Mouse (Mus musculus): ENCODE data around the gene P4hb. TPM values are rescaled to one million over a fixed set of nuclear protein-coding genes. Genes with fewer than 3 reads are reported as not detected.

The P4hb gene
- total RNA-seq (2023), result 147 to 174 TPM (median 161 TPM) in 4 replicates

DNA sequence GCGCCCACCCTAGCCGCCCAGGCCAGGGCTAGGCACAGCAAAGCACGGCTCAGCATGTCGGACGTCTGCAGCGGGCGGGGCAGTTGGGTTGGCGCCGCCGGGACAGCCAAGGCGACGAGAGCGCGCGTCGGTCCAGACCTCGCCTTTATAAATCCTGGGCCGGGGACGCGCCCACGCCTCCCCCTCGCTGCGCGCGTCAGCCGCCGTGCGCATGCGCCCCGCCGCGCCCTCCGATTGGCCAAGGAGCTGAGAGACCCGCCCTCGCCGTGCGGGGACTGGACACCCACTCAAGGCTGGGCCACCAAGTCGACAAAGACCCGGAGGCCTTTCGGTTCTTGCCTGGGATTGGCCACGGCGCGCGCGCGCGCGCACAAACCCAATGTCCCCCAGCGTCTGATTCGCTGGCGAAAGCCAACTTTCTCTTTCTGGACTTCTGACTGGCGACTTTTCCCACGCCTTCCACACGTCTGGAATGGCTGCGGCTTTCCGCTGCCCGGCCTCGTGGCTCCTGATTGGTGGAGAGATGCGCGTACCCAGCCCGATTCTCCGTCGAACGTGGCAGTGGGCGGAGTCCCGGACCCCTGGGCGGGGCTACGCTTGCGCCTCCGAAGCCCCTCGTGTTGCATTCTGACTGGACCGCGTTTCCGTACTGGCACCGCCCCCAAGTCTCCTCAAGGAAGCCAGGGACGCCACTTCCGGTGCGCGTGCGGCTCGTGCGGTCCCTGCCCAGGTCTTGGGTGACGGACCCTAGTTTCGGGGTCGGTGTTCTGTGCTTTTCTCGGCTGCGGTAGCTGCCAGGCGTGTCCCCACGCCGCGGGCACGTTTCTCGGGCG, at the start of gene P4hb:
TSS of gene P4hb (minus strand) at position 502 of the 833 bp plus-strand sequence.

DNA sequence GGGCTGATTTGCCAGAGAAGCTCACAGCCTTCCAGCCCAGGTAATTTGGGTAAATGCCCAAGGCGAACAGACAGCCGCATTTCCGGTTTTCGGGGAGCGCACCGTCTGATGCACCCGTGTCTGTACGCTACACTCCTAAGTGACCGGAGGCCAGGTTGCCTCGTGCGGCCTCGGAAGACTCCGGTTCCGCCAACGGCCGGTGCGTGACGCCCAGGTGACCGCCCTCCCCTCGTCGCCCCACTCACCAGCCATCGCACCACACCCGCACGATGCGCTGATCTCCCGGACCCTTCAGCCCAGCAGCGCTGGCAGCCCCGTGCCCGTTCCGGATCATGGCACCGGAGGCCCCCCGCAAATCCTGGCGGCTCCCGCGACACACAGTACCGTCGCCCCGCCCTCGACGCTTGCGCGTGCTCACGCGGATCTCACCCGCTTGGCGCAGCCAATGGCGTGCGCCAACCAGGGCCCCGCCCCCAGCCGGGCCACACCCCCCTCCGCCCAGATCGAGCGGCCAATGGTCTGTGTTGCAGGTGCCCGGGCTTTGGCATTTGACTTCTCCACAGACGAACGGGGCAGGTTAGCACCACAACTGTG, 44.6 kb upstream of the P4hb start, which contains the start of gene Pcyt2:
TSS of gene Pcyt2 (minus strand) at position 418 of the 594 bp plus-strand sequence.

DNA sequence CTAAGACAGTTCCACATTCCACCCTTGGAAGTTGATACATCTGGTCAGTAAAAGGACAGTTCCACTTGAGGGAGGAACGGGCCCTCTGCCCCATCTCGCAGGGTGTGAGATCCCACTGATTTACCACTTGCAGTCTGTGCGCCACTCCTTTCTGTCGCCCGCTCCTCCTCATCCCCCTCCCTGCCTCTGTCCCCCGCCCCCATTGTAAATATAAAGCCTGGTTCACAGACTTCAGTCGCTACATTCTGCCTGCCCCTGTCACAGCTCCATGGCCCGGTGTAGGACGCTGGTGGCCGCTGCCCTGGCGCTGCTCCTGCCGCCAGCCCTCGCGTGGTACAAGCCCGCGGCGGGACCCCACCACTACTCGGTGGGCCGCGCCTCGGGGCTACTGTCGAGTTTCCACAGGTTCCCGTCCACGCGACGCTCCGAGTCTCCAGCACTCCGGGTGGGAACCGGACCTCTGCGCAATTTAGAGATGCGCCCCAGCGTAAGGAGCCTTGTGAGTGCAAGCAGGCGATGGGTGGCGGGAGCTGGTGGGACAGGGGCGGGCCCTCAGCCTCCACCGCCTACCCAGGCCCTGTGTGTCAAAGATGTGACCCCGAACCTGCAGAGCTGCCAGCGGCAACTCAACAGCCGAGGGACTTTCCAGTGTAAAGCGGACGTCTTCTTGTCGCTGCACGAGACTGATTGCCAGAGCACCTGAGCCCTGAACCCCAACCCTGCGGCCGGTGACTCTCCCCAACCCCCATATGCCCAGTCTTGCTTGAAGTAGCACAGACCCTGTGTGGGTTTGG, 35.4 kb upstream of the P4hb start, which contains the start of gene Npb:
TSS of gene Npb (plus strand) at position 237 of the 794 bp plus-strand sequence.

DNA sequence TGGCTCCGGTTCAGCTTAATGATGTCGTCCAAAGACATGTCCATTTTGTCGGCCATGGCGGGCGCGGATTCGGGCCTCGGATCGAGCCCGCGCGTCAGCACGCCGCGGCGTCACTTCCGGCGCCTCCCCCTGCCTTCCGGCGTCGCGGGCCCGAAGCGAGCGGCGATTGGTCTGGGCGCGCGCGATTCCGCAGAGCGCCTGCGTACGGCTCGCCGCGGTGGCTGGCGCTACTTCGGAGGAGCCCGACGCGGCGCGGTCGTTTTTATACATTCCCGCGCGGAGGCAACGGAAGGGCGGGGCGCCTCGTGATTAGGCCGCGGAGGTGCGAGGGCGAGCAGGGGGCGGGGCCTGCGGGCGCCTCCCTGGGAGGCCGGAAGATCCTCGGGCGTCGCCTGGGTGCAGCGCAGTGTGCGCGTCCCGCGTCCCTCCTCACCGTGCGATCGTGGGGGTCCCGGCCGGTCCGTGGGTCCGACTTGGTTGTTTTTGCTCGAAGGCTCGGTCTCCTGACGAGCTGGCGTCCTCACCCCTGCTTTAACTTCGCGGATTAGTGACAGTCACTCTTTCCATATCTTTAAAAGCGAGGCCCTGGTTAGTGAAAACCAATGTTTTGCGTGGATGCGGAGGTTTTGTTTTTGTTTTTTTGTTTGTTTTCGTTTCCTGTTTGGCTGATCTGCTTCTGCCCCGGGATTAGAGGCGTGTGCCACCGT, 25.4 kb upstream of the P4hb start, which contains the start of the genes Alyref and Anapc11:
TSS of gene Alyref (minus strand) at position 83 of the 707 bp plus-strand sequence.
TSS of gene Anapc11 (plus strand) at position 139 of the 707 bp plus-strand sequence.

DNA sequence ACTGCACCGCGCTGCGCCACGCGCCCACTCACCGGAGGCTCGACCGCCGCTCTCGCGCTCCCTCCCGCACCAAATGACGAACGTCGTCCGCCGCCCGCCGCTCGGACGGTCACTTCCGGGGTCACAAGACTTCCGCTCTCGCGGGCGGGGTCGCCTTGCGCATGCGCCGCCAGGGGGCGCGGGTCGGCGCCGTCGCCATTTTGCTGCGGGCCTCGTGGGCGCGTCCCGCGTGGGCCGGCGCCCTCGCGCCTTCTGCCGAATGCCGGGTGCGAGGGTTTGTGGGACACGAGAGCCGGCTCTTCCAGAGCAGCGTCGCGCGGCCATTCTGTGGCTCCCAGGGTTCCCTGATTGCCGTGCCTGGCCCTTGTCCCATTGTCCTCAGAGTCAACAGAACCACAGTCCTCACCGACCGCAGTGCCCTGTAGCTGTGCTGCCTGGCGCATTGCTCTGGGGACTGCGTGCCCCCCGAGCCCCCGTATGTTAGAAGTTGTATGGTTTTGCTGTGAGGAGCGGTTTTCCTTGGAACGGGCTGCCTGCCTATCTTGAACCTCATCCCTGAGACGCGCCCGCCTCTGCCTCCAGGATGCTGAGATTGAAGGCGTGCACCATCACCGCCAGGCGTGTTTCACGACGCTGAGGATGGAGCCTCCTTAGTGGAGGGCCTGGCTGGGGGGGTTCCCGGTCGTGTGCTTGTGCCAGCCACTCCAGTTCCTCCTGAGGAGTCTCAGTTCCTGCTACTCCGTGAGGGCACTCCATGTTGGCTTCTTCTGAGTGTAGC, 8.6 kb upstream of the P4hb start, which contains the start of gene Arhgdia:
TSS of gene Arhgdia (minus strand) at position 135 of the 778 bp plus-strand sequence.

DNA sequence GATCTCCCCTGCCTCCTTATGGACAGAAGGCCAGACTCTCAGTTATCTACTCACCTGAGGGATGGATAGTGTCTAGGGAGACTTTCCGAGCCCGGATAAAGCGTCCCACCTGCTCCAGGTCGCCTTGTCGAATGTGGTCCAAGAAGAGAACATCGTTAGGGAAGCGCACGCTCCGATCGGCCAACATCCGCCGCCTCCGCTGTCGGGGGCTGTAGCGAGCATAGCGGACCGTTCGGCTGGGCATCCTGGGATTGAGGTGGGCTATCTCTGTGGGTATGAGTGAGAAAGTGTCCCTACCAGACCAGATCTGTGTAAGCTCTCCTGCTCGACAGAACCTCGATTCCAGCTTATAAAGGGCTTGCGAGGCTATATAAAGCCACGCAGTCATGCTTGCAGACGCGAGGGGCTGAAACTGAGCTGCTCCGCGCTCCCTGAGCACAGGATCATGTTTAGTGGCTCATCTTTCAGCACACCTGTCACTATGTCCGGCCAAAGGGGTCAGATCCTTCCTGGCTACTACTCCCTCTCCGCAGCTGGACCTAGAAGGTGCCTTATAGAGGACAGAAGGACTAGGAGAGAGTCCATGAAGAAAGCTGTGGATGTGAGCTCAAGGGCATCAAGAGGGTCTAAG, 22.1 kb downstream of the P4hb start, which contains the start of gene Ppp1r27:
TSS of gene Ppp1r27 (minus strand) at position 323 of the 631 bp plus-strand sequence.

DNA sequence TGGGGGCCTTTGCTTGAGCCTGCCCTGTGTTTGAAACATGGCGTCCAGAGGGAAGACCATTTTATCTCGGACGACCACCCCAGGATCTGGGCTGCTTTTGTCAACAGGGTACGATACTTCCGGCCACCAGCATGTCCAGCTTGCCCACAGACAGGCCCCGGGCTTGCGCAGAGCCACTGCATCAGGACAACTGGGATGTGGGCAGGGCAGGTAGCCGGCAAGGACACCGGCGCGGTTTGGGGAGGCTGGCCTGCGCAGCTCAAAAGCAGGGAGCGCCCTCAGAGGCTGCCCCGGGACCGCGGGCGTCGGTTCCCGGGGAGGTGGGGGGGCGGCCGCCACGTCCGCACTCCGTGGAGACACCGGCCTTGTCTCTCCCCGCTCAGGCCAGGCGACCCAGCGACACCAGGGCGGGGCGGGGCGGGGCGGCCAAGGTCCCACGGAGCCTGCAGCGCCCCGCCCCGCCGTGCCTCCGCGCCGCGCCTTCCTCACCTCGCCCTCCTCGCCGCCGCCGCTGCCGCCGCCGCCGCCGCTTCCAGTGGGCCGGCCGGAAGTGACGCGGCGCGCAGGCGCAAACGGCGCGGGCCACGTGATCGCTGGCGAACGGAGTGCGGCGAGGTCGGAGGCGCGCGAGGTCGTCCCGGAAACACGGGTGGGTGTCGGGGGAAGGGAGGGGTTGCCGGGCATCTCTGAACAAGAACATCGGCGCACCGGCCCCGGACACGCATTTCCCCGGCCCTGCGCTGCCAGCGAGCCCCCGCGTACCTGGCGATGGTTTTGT, 23.7 kb downstream of the P4hb start, which contains the start of gene Mcrip1:
TSS of gene Mcrip1 (minus strand) at position 560 of the 778 bp plus-strand sequence.

DNA sequence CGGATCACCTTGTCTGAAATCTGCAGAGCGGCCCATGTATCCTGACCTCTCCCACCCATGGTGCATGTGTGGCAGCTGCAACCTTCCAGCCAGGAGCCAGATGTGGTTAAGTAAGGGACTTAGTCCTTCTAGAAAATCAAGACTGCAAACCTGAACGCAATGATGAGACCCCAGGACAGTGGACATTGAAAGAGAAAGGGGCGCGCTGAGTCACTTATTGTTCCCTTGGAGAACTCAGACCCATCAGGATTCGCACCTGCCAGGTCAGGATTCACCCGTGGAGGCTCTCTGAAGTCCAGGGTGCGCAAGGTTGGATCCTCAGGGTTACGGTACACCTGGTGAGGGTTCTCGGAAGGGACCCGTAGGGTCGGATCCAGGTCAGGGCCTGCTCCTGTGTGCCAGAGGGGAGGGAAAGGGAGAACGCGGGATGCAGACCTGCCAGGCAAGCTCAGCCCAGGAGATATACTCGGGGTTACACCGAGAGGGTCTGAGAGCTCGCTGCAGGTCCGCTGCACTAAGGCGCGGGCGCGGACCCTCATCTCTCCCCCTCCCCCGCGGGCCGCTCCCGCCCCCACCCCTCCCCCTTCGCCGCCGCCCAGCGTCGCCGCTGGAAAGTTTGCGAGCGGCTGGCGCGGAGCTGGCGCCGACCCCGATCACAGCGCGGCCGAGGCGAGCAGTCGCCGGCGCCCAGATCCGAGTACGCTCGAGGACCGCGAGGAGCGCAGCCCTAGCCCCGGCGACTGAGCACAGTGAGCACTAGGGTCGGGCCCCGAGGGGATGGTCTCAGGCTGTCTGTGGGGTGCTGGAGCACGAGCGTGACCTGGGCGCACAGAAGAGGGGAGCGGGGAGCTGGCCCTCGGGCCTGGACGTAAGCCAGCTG, 42.7 kb downstream of the P4hb start, which contains the start of gene Gcgr:
TSS of gene Gcgr (plus strand) at position 615 of the 880 bp plus-strand sequence.

Other genes with a start within 250 kb of the P4hb start
- 1,282 to 1,325 TPM (median 1,304 TPM) in 4 replicates for gene Actg1, start 224.7 kb downstream of the P4hb start, total RNA-seq (2023)
- not detected in 4 replicates for gene Fscn2, start 211.7 kb downstream of the P4hb start, total RNA-seq (2023)
- 16.9 to 32.5 TPM (median 24.3 TPM) in 4 replicates for gene Faap100, start 194.5 kb downstream of the P4hb start, total RNA-seq (2023)
- 65.3 to 69.1 TPM (median 67.1 TPM) in 4 replicates for gene Nploc4, start 135.5 kb downstream of the P4hb start, total RNA-seq (2023)
- gene Tspan10, start 130.6 kb downstream of the P4hb start, total RNA-seq (2023), result 0.69 to 24.1 TPM in 2 of 4 replicates, not detected in the others
- gene Pde6g, start 119.8 kb downstream of the P4hb start, total RNA-seq (2023), result 0.88 TPM in 1 of 4 replicates, not detected in the others
- 4.3 to 7.5 TPM (median 4.8 TPM) in 4 replicates for gene Oxld1, start 115.2 kb downstream of the P4hb start, total RNA-seq (2023)
- 28.8 to 40.2 TPM (median 32.1 TPM) in 4 replicates for gene Ccdc137, start 115.1 kb downstream of the P4hb start, total RNA-seq (2023)
- gene Arl16, start 105.6 kb downstream of the P4hb start, total RNA-seq (2023), result 4.9 to 14.4 TPM (median 11.7 TPM) in 4 replicates
- gene Mrpl12, start 88.6 kb downstream of the P4hb start, total RNA-seq (2023), result 31.5 to 40.7 TPM (median 34.0 TPM) in 4 replicates
- gene Slc25a10, start 81.4 kb downstream of the P4hb start, total RNA-seq (2023), result 12.3 to 14.2 TPM (median 13.2 TPM) in 4 replicates
- not detected in 4 replicates for gene Gcgr, start 42.6 kb downstream of the P4hb start, total RNA-seq (2023)
- 38.2 to 45.1 TPM (median 40.3 TPM) in 4 replicates for gene Mcrip1, start 23.5 kb downstream of the P4hb start, total RNA-seq (2023)
- not detected in 4 replicates for gene Ppp1r27, start 22.1 kb downstream of the P4hb start, total RNA-seq (2023)
- gene Arhgdia, start 8.4 kb upstream of the P4hb start, total RNA-seq (2023), result 511 to 532 TPM (median 521 TPM) in 4 replicates
- gene Alyref, start 25.1 kb upstream of the P4hb start, total RNA-seq (2023), result 140 to 161 TPM (median 155 TPM) in 4 replicates
- gene Anapc11, start 25.2 kb upstream of the P4hb start, total RNA-seq (2023), result 39.9 to 45.2 TPM (median 44.4 TPM) in 4 replicates
- gene Npb, start 35.2 kb upstream of the P4hb start, total RNA-seq (2023), result not detected in 4 replicates
- gene Pcyt2, start 44.7 kb upstream of the P4hb start, total RNA-seq (2023), result 101 to 110 TPM (median 102 TPM) in 4 replicates
- gene Sirt7, start 52.0 kb upstream of the P4hb start, total RNA-seq (2023), result 95.8 to 118 TPM (median 106 TPM) in 4 replicates
- 66.1 to 75.4 TPM (median 73.7 TPM) in 4 replicates for gene Mafg, start 60.3 kb upstream of the P4hb start, total RNA-seq (2023)
- gene Pycr1, start 70.5 kb upstream of the P4hb start, total RNA-seq (2023), result 0.81 to 4.3 TPM (median 1.4 TPM) in 4 replicates
- gene Myadml2, start 74.9 kb upstream of the P4hb start, total RNA-seq (2023), result 1.5 to 2.0 TPM in 2 of 4 replicates, not detected in the others
- gene Notum, start 87.9 kb upstream of the P4hb start, total RNA-seq (2023), result not detected in 4 replicates
- gene Aspscr1, start 99.7 kb upstream of the P4hb start, total RNA-seq (2023), result 95.9 to 114 TPM (median 110 TPM) in 4 replicates
- 26.6 to 39.0 TPM (median 29.3 TPM) in 4 replicates for gene Cenpx, start 140.5 kb upstream of the P4hb start, total RNA-seq (2023)
- 36.7 to 47.4 TPM (median 37.6 TPM) in 4 replicates for gene Lrrc45, start 140.7 kb upstream of the P4hb start, total RNA-seq (2023)
- gene Rac3, start 148.2 kb upstream of the P4hb start, total RNA-seq (2023), result 0.86 TPM in 1 of 4 replicates, not detected in the others
- 13.4 to 18.0 TPM (median 16.8 TPM) in 4 replicates for gene Dcxr, start 154.0 kb upstream of the P4hb start, total RNA-seq (2023)
- gene Cbr2, start 158.9 kb upstream of the P4hb start, total RNA-seq (2023), result not detected in 4 replicates
- 33.4 to 46.4 TPM (median 42.5 TPM) in 4 replicates for gene Hmga1b, start 189.5 kb upstream of the P4hb start, total RNA-seq (2023)
- 12.1 to 16.6 TPM (median 12.6 TPM) in 4 replicates for gene Rfng, start 211.0 kb upstream of the P4hb start, total RNA-seq (2023)
- 70.3 to 87.1 TPM (median 75.6 TPM) in 4 replicates for gene Gps1, start 211.0 kb upstream of the P4hb start, total RNA-seq (2023)
- 49.8 to 57.3 TPM (median 53.2 TPM) in 4 replicates for gene Dus1l, start 223.2 kb upstream of the P4hb start, total RNA-seq (2023)

All from B cell, adult 62 days (primary cell).